Mouse (Mus musculus) C2C12 (cell line): Measurements from ENCODE around the gene Zc3h7b. TPM values are rescaled to one million over a fixed set of nuclear protein-coding genes. Genes with fewer than 3 reads are reported as not detected.

Source experiments
- H3K27me3 ChIP-seq: one replicate; pipeline ENCODE4 v1.6.1; 2011; ENCODE audit not compliant: control insufficient read depth, insufficient read depth, insufficient read length
- H3K36me3 ChIP-seq: one replicate; pipeline ENCODE4 v1.6.1; 2011; ENCODE audit not compliant: control insufficient read depth, insufficient read depth
- H3K4me3 ChIP-seq: one replicate; pipeline ENCODE4 v1.5.1; 2011; ENCODE audit warnings: mild to moderate bottlenecking, control low read depth; ENCODE audit not compliant: poor library complexity, insufficient read depth, severe bottlenecking
- H3K79me2 ChIP-seq: one replicate; pipeline ENCODE4 v1.6.1; 2011; ENCODE audit not compliant: control insufficient read depth, insufficient read depth
- H3K79me3 ChIP-seq: one replicate; pipeline ENCODE4 v1.6.1; 2011; ENCODE audit warnings: low read depth, control low read depth
- H3ac ChIP-seq: one replicate; pipeline ENCODE3; 2011; ENCODE audit warnings: low read depth; ENCODE audit not compliant: control insufficient read depth, insufficient read length
- CEBPB ChIP-seq: IDR thresholded peaks from one replicate; pipeline ENCODE4 v1.6.1; 2011; ENCODE audit warnings: low read depth, mild to moderate bottlenecking, control low read depth, moderate library complexity
- CTCF ChIP-seq: IDR thresholded peaks from one replicate; pipeline ENCODE4 v1.5.1; 2011; ENCODE audit not compliant: control insufficient read depth, insufficient read depth, insufficient read length
- FOSL1 ChIP-seq: IDR thresholded peaks from one replicate; pipeline ENCODE4 v1.8.0; 2011; ENCODE audit warnings: mild to moderate bottlenecking, low read length; ENCODE audit not compliant: poor library complexity, insufficient read depth, severe bottlenecking
- MAX ChIP-seq: IDR thresholded peaks from one replicate; pipeline ENCODE4 v1.6.1; 2011; ENCODE audit warnings: mild to moderate bottlenecking, control low read depth
- MYOD1 ChIP-seq: IDR thresholded peaks from one replicate; pipeline ENCODE4 v1.6.1; 2011; ENCODE audit warnings: low read depth; ENCODE audit not compliant: control insufficient read depth, insufficient read length
- MYOG ChIP-seq: IDR thresholded peaks from one replicate; pipeline ENCODE4 v1.6.1; 2011; ENCODE audit not compliant: control insufficient read depth, insufficient read length; ENCODE audit errors: extremely low read depth
- USF1 ChIP-seq: IDR thresholded peaks from one replicate; pipeline ENCODE4 v1.6.1; 2011; ENCODE audit warnings: low read depth, mild to moderate bottlenecking, control low read depth, moderate library complexity
- polyA plus RNA-seq: library from polyadenylated mRNA; unstranded; fragments of >200 nt; fragmentation: generic; extraction: Trizol; gene quantifications from one replicate; pipeline ENCODE4 v1.2.1, GENCODE M21; 2012; ENCODE audit warnings: missing spikeins

Gene Zc3h7b
- polyA plus RNA-seq, 1 experiment, result 46.9 TPM

DNA sequence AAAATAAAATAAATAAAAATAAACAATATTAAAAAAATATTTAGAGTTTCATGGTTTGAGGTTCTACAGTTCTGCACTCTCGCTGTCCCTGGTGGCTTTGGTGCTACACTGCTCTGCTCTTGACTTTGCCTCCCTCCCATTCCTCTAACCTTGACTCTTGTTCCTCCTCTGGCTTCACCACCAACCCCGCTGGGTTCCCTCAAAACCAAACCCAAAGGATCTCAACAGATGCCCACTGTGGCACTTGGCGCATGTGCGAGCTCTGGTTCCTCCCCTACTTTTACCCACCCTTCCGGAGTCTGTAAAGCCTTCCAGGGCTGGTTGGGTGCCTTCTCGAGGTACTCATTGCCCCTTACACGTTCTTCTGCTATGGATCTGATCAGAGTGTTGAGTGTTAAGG, 97.4 kb downstream of the Zc3h7b start:
- H3K79me3 ChIP-seq, result no peaks in the 10 kb centered on the region
- H3ac ChIP-seq, result no peak overlapping the region
- no peak overlapping the region for H3K4me3 ChIP-seq
- TF ChIP-seq CTCF (no peak), MYOD1 (no peak), MYOG (no peak), USF1 (no peak), MAX (no peak)
- peaks cover 2% of the 10 kb centered on the region for H3K79me2 ChIP-seq
- H3K36me3 ChIP-seq, result peaks cover 4% of the 10 kb centered on the region
- H3K27me3 ChIP-seq, result no peaks in the 10 kb centered on the region

DNA sequence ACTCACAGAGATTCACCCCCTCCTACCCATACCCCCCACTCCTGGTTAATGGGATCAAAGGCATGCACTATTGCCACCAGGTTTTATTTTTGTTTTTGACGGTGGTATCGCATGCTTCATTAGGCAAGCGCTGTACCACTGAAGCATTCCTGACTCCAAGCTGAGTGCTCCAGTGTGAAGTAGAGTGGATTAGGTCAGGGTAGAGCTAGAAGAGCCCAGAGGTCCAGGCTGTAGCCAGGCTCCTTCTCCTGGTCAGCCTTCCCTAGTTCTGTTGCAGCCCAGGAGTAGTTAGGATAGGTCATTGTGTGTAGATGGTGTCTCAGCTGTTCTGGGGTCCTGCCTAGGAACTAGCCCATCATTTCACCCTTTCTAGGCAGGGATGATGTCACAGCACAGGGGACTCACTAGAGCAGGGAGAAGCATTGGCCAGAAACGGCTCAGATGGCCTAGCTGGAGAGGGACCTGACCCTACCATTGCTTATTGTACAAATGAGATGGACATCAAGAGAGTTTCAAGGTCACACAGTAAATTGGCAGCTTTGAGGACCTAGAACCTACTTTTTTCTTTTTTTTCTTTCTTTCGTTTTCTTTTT, 100.3 kb downstream of the Zc3h7b start:
- Histone ChIP-seq H3K36me3 (peaks cover 28% of the 10 kb centered on the region), H3K27me3 (no peaks in the 10 kb centered on the region)

DNA sequence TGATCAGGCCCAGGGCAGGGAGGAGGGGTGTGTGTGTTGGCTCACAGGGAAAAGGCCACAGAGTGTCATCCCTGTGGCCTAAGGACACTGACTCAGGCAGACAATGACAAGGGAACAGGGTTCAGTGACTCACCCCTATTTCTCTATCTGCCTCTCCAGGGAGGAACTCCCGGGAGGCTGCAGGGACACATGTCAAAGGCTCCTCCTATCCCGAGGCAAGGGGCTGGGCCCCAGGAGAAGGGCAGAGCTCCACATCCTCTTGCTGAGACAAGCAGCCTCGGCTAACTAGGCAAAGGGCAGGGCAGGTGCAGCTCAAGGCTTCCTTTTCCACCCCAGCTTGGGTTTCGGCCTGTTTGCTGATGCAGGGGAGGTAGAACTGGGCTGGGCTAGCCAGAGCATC, 100.9 kb downstream of the Zc3h7b start:
- no peak overlapping the region for H3ac ChIP-seq
- H3K36me3 ChIP-seq, result peaks cover 34% of the 10 kb centered on the region
- TF ChIP-seq CEBPB (peak; percentile 19), USF1 (peak; percentile 16), MAX (peak; percentile 58), CTCF (no peak), MYOD1 (no peak), MYOG (no peak), FOSL1 (peak; percentile 59)
- no peak overlapping the region for H3K4me3 ChIP-seq
- H3K79me2 ChIP-seq, result peaks cover 34% of the 10 kb centered on the region
- H3K79me3 ChIP-seq, result peaks cover 3% of the 10 kb centered on the region
- H3K27me3 ChIP-seq, result no peaks in the 10 kb centered on the region

More for the DNA sequence above, 100.3 kb downstream of the Zc3h7b start:
- TF ChIP-seq CEBPB (no peak), MYOG (no peak), FOSL1 (no peak), CTCF (no peak)
- Histone ChIP-seq H3K4me3 (no peak overlapping the region), H3ac (no peak overlapping the region), H3K79me2 (peaks cover 28% of the 10 kb centered on the region), H3K79me3 (peaks cover 3% of the 10 kb centered on the region)

Other genes with a start within 250 kb of the Zc3h7b start
- 19.2 TPM for gene Ep300, start 159.7 kb upstream of the Zc3h7b start, polyA plus RNA-seq
- 34.8 TPM for gene L3mbtl2, start 81.2 kb upstream of the Zc3h7b start, polyA plus RNA-seq
- gene Chadl, start 47.8 kb upstream of the Zc3h7b start, polyA plus RNA-seq, result 1.5 TPM
- gene Rangap1, start 473 bp downstream of the Zc3h7b start, polyA plus RNA-seq, result 233 TPM
- gene Tef, start 57.4 kb downstream of the Zc3h7b start, polyA plus RNA-seq, result 32.6 TPM
- 37.5 TPM for gene Tob2, start 113.7 kb downstream of the Zc3h7b start, polyA plus RNA-seq
- 156 TPM for gene Phf5a, start 126.9 kb downstream of the Zc3h7b start, polyA plus RNA-seq
- 368 TPM for gene Aco2, start 127.3 kb downstream of the Zc3h7b start, polyA plus RNA-seq
- gene Polr3h, start 181.2 kb downstream of the Zc3h7b start, polyA plus RNA-seq, result 164 TPM
- gene Csdc2, start 191.7 kb downstream of the Zc3h7b start, polyA plus RNA-seq, result 1.7 TPM
- gene Pmm1, start 215.9 kb downstream of the Zc3h7b start, polyA plus RNA-seq, result 66.6 TPM
- gene 1700029P11Rik, start 235.5 kb downstream of the Zc3h7b start, polyA plus RNA-seq, result not detected
- gene Xrcc6, start 242.8 kb downstream of the Zc3h7b start, polyA plus RNA-seq, result 53.7 TPM